Comparison of ENCODE assay signal across 11 mouse cellular contexts in genomic region chr1:36569694-36570276, GRCm38 (mm10). TPM values are rescaled to one million over a fixed set of nuclear protein-coding genes. Genes with fewer than 3 reads are reported as not detected.
DNase-seq lines count a peak whose midpoint lies in the region; ATAC-seq and TF ChIP-seq lines count a peak whose summit lies in the region.
"Had no signal": no experiment of that assay in that cellular context is flagged by ENCODE, and none has a peak within 500 bp of the region (broad histone marks: within the 10 kb centered on the region; RNA-seq: fewer than 3 reads in every experiment).

No protein-coding gene starts in this region.

- no peak for TF ChIP-seq CTCF in spleen, adult 2 months (IDR thresholded peaks at IDR 0.05; ENCODE audit: extremely low read depth, insufficient read depth, insufficient read length, insufficient replicate concordance)
- no peak for TF ChIP-seq CTCF in stomach, postnatal 0 days (IDR thresholded peaks at IDR 0.05; ENCODE audit: low read depth)

- peak overlapping the region; percentile 8; the same call in 1 of the 2 replicates for H3K27ac ChIP-seq in hindbrain, embryonic 13.5 days
- H3K27ac ChIP-seq in hindbrain, embryonic 14.5 days, result no peak overlapping the region
- H3K27ac ChIP-seq in spleen, adult 2 months (ENCODE audit: insufficient read depth, low read length), result peak overlapping the region; percentile 56
- peak overlapping the region; percentile 25; the same call in 1 of the 2 replicates for H3K27ac ChIP-seq in intestine, embryonic 14.5 days (ENCODE audit: low read depth)
- H3K27ac ChIP-seq in stomach, postnatal 0 days (replicated peaks), result peak overlapping the region; percentile 71

- TF ChIP-seq POLR2A in spleen, adult 2 months (IDR thresholded peaks at IDR 0.05; ENCODE audit: low read depth, low read length), result no peak

- no peak overlapping the region for H3K4me3 ChIP-seq in hindbrain, embryonic 13.5 days
- H3K4me3 ChIP-seq in hindbrain, embryonic 14.5 days (replicated peaks; ENCODE audit: low read length), result no peak overlapping the region
- H3K4me3 ChIP-seq in spleen, adult 2 months (ENCODE audit: extremely low read depth, insufficient read depth, insufficient read length), result no peak overlapping the region
- no peak overlapping the region for H3K4me3 ChIP-seq in intestine, embryonic 14.5 days (ENCODE audit: low read depth, low read length)
- H3K4me3 ChIP-seq in stomach, postnatal 0 days (ENCODE audit: low read depth, low read length), result no peak overlapping the region

- 0 out of 2 replicates have a peak, but pooled peaks cover 11% of the 10 kb centered on the region for H3K27me3 ChIP-seq in hindbrain, embryonic 13.5 days
- no peaks in the 10 kb centered on the region for H3K27me3 ChIP-seq in hindbrain, embryonic 14.5 days (ENCODE audit: control insufficient read depth, insufficient read depth, low read length)
- H3K27me3 ChIP-seq in spleen, adult 2 months (ENCODE audit: control insufficient read depth, insufficient read depth, low read length), result no peaks in the 10 kb centered on the region
- H3K27me3 ChIP-seq in intestine, embryonic 14.5 days (replicated peaks; ENCODE audit: control insufficient read depth, insufficient read depth, low read length), result no peaks in the 10 kb centered on the region
- no peaks in the 10 kb centered on the region for H3K27me3 ChIP-seq in stomach, postnatal 0 days (ENCODE audit: control insufficient read depth, insufficient read depth, low read length)

- H3K9ac ChIP-seq in hindbrain, embryonic 13.5 days, result no peak overlapping the region
- H3K9ac ChIP-seq in hindbrain, embryonic 14.5 days, result no peak overlapping the region
- no peak overlapping the region for H3K9ac ChIP-seq in intestine, embryonic 14.5 days (ENCODE audit: low read length)
- H3K9ac ChIP-seq in stomach, postnatal 0 days (ENCODE audit: low read length), result peak overlapping the region; percentile 27; the same call in 1 of the 2 replicates

- no peaks in the 10 kb centered on the region for H3K36me3 ChIP-seq in hindbrain, embryonic 13.5 days
- H3K36me3 ChIP-seq in hindbrain, embryonic 14.5 days (replicated peaks; ENCODE audit: control insufficient read depth, insufficient read depth), result no peaks in the 10 kb centered on the region
- no peaks in the 10 kb centered on the region for H3K36me3 ChIP-seq in spleen, adult 2 months (ENCODE audit: control insufficient read depth, insufficient read depth, low read length)
- H3K36me3 ChIP-seq in intestine, embryonic 14.5 days (ENCODE audit: control insufficient read depth, insufficient read depth, low read length), result no peaks in the 10 kb centered on the region
- H3K36me3 ChIP-seq in stomach, postnatal 0 days (ENCODE audit: control insufficient read depth, insufficient read depth, low read length), result no peaks in the 10 kb centered on the region
- H3K36me3 ChIP-seq: G1E had no signal

- TF ChIP-seq EP300 in stomach, postnatal 0 days (optimal IDR thresholded peaks at IDR 0.05), result no peak

- no peaks in the 10 kb centered on the region for H3K9me3 ChIP-seq in hindbrain, embryonic 13.5 days
- H3K9me3 ChIP-seq in hindbrain, embryonic 14.5 days (ENCODE audit: control insufficient read depth, low read length), result no peaks in the 10 kb centered on the region
- no peaks in the 10 kb centered on the region for H3K9me3 ChIP-seq in intestine, embryonic 14.5 days (ENCODE audit: control insufficient read depth, low read length)
- no peaks in the 10 kb centered on the region for H3K9me3 ChIP-seq in stomach, postnatal 0 days (ENCODE audit: control insufficient read depth, low read length)
- H3K9me3 ChIP-seq: G1E had no signal

- peaks cover 14% of the 10 kb centered on the region for H3K4me1 ChIP-seq in hindbrain, embryonic 13.5 days (replicated peaks)
- H3K4me1 ChIP-seq in hindbrain, embryonic 14.5 days (replicated peaks; ENCODE audit: control insufficient read depth, insufficient read depth, low read length), result peaks cover 6% of the 10 kb centered on the region; the same call in 1 of the 2 replicates
- no peaks in the 10 kb centered on the region; the same call in 1 of the 2 replicates for H3K4me1 ChIP-seq in spleen, adult 2 months (ENCODE audit: control insufficient read depth, insufficient read depth, insufficient read length)
- H3K4me1 ChIP-seq in intestine, embryonic 14.5 days (replicated peaks; ENCODE audit: control insufficient read depth, insufficient read depth, low read length), result peaks cover 35% of the 10 kb centered on the region
- H3K4me1 ChIP-seq in stomach, postnatal 0 days (replicated peaks; ENCODE audit: control insufficient read depth, insufficient read depth), result peaks cover 21% of the 10 kb centered on the region

- H3K4me2 ChIP-seq in hindbrain, embryonic 13.5 days, result no peak overlapping the region
- no peak overlapping the region for H3K4me2 ChIP-seq in hindbrain, embryonic 14.5 days (replicated peaks)
- no peak overlapping the region for H3K4me2 ChIP-seq in intestine, embryonic 14.5 days (ENCODE audit: low read length)
- 0 out of 2 replicates have a peak overlapping the region, but pooled peaks have one; percentile 3 for H3K4me2 ChIP-seq in stomach, postnatal 0 days (replicated peaks; ENCODE audit: low read depth)

- WGBS in hindbrain, embryonic 13.5 days, result 47% methylated on average over 7 of the region's 7 CpGs
- WGBS in hindbrain, embryonic 14.5 days, result 53% methylated on average over 7 of the region's 7 CpGs
- WGBS in spleen, adult 2 months, result 66% methylated on average over 7 of the region's 7 CpGs
- 53% methylated on average over 7 of the region's 7 CpGs for WGBS in intestine, embryonic 14.5 days
- WGBS in stomach, postnatal 0 days, result 18% methylated on average over 6 of the region's 7 CpGs

- no peak for ATAC-seq in hindbrain, embryonic 13.5 days (ENCODE audit: low FRiP score)
- ATAC-seq in hindbrain, embryonic 14.5 days (ENCODE audit: low FRiP score), result no peak
- ATAC-seq in intestine, embryonic 14.5 days (replicated peaks; ENCODE audit: low FRiP score, low TSS enrichment, low read depth), result no peak
- no peak for ATAC-seq in stomach, postnatal 0 days (ENCODE audit: low FRiP score, low TSS enrichment)

- DNase-seq in hindbrain, embryonic 14.5 days (ENCODE audit: low spot score), result no peak
- no peak for DNase-seq in spleen, adult 2 months (ENCODE audit: low read depth in 1 of 2, low spot score in 2 of 2)
- DNase-seq in spleen, adult 18-20 months, result no peak
- DNase-seq in intestine, embryonic 14.5 days (ENCODE audit: low spot score), result no peak
- DNase-seq in stomach, postnatal 0 days (ENCODE audit: low spot score), result no peak
- DNase-seq in cerebellum, adult 11-12 months, result no peak
- DNase-seq: cerebellum, adult 8-10 months; thymus, postnatal 25 days had no signal

RNA-seq across cellular contexts. Expression of gene Sema4c, which starts 11.6 kb away (rescaled TPM):
- 28.3 and 31.8 TPM in 2 replicates for polyA plus RNA-seq in hindbrain, embryonic 13.5 days (2015; fragmentation: Nextera tagmentation; extraction: Ambion mirVana)
- polyA plus RNA-seq in hindbrain, embryonic 14.5 days (2014; fragmentation: Nextera tagmentation; extraction: Ambion mirVana), result 3.1 and 3.8 TPM in 2 replicates
- polyA plus RNA-seq in spleen, adult 2 months (2012; rRNA removed), result 8.5 and 9.5 TPM in 2 replicates
- polyA plus RNA-seq in intestine, embryonic 14.5 days (2014; fragmentation: Nextera tagmentation; extraction: Ambion mirVana), result 2.8 and 2.9 TPM in 2 replicates
- 5.0 and 5.1 TPM in 2 replicates for polyA plus RNA-seq in stomach, postnatal 0 days (2015; fragmentation: Nextera tagmentation; extraction: Ambion mirVana)
- polyA plus RNA-seq: G1E had no signal

RNA-seq across cellular contexts. Expression of gene Ankrd39, which starts 22.5 kb away (rescaled TPM):
- 22.4 TPM in 2 replicates for polyA plus RNA-seq in hindbrain, embryonic 13.5 days (2015; fragmentation: Nextera tagmentation; extraction: Ambion mirVana)
- 23.9 and 26.9 TPM in 2 replicates for polyA plus RNA-seq in hindbrain, embryonic 14.5 days (2014; fragmentation: Nextera tagmentation; extraction: Ambion mirVana)
- 22.2 and 26.0 TPM in 2 replicates for polyA plus RNA-seq in spleen, adult 2 months (2012; rRNA removed)
- 25.7 and 28.6 TPM in 2 replicates for polyA plus RNA-seq in intestine, embryonic 14.5 days (2014; fragmentation: Nextera tagmentation; extraction: Ambion mirVana)
- polyA plus RNA-seq in stomach, postnatal 0 days (2015; fragmentation: Nextera tagmentation; extraction: Ambion mirVana), result 19.5 and 20.1 TPM in 2 replicates

RNA-seq across cellular contexts. Expression of gene Gm42417, which starts 30.6 kb away (rescaled TPM):
- 0.43 TPM in 1 of 2 replicates, not detected in the other for polyA plus RNA-seq in hindbrain, embryonic 13.5 days (2015; fragmentation: Nextera tagmentation; extraction: Ambion mirVana)
- polyA plus RNA-seq in hindbrain, embryonic 14.5 days (2014; fragmentation: Nextera tagmentation; extraction: Ambion mirVana), result 0.23 and 1.1 TPM in 2 replicates
- polyA plus RNA-seq in spleen, adult 2 months (2012; rRNA removed), result not detected in 2 replicates
- 0.99 TPM in 1 of 2 replicates, not detected in the other for polyA plus RNA-seq in intestine, embryonic 14.5 days (2014; fragmentation: Nextera tagmentation; extraction: Ambion mirVana)
- 0.28 and 0.33 TPM in 2 replicates for polyA plus RNA-seq in stomach, postnatal 0 days (2015; fragmentation: Nextera tagmentation; extraction: Ambion mirVana)
- polyA plus RNA-seq: embryonic facial prominence, embryonic 11.5 days had no signal

RNA-seq across cellular contexts. Expression of gene Ankrd23, which starts 33.1 kb away (rescaled TPM):
- polyA plus RNA-seq in hindbrain, embryonic 13.5 days (2015; fragmentation: Nextera tagmentation; extraction: Ambion mirVana), result 16.3 and 19.5 TPM in 2 replicates
- 6.9 and 10.6 TPM in 2 replicates for polyA plus RNA-seq in hindbrain, embryonic 14.5 days (2014; fragmentation: Nextera tagmentation; extraction: Ambion mirVana)
- 16.6 and 17.7 TPM in 2 replicates for polyA plus RNA-seq in spleen, adult 2 months (2012; rRNA removed)
- polyA plus RNA-seq in intestine, embryonic 14.5 days (2014; fragmentation: Nextera tagmentation; extraction: Ambion mirVana), result 11.6 and 14.8 TPM in 2 replicates
- polyA plus RNA-seq in stomach, postnatal 0 days (2015; fragmentation: Nextera tagmentation; extraction: Ambion mirVana), result 6.1 and 8.5 TPM in 2 replicates

RNA-seq across cellular contexts. Expression of gene Cnnm3, which starts 58.1 kb away (rescaled TPM):
- polyA plus RNA-seq in hindbrain, embryonic 13.5 days (2015; fragmentation: Nextera tagmentation; extraction: Ambion mirVana), result 4.2 and 5.1 TPM in 2 replicates
- polyA plus RNA-seq in hindbrain, embryonic 14.5 days (2014; fragmentation: Nextera tagmentation; extraction: Ambion mirVana), result 6.1 and 6.8 TPM in 2 replicates
- polyA plus RNA-seq in spleen, adult 2 months (2012; rRNA removed), result 18.4 and 24.1 TPM in 2 replicates
- 5.4 and 6.2 TPM in 2 replicates for polyA plus RNA-seq in intestine, embryonic 14.5 days (2014; fragmentation: Nextera tagmentation; extraction: Ambion mirVana)
- 1.6 and 2.0 TPM in 2 replicates for polyA plus RNA-seq in stomach, postnatal 0 days (2015; fragmentation: Nextera tagmentation; extraction: Ambion mirVana)
